Mouse (Mus musculus) limb, embryonic 15.5 days (tissue): Measurements from ENCODE around the gene Ireb2. TPM values are rescaled to one million over a fixed set of nuclear protein-coding genes. Genes with fewer than 3 reads are reported as not detected.
"Not testable (repeated sequence)": the region's sequence is repeated elsewhere in the genome, so short reads cannot be mapped to it uniquely, and the experiment has no call there.

Experiments used
- ATAC-seq: fragments of 200-750 bp; cut with Nextera tagmentation; 2 replicates; pipeline ENCODE4 v1.8.0; 2017; ENCODE audit warnings: low read depth, moderate TSS enrichment; ENCODE audit not compliant: insufficient number of reproducible peaks, low FRiP score, low TSS enrichment
- H3K27ac ChIP-seq: fragments of 300-500 bp; sonication (generic); 2 replicates; pipeline ENCODE4 v1.5.1; 2015; ENCODE audit warnings: moderate library complexity, mild to moderate bottlenecking, inconsistent platforms
- H3K27me3 ChIP-seq: fragments of 300-500 bp; sonication (generic); 2 replicates; pipeline ENCODE4 v1.6.1; 2015; ENCODE audit warnings: inconsistent platforms
- H3K36me3 ChIP-seq: fragments of 300-500 bp; sonication (generic); 2 replicates; pipeline ENCODE4 v1.6.1; 2015; ENCODE audit warnings: inconsistent platforms
- H3K4me1 ChIP-seq: fragments of 300-500 bp; sonication (generic); 2 replicates; pipeline ENCODE4 v1.6.1; 2015; ENCODE audit warnings: inconsistent platforms
- H3K4me2 ChIP-seq: fragments of 300-500 bp; sonication (generic); 2 replicates; pipeline ENCODE4 v1.6.1; 2015; ENCODE audit warnings: mild to moderate bottlenecking, inconsistent platforms
- H3K4me3 ChIP-seq: fragments of 300-500 bp; sonication (generic); 2 replicates; pipeline ENCODE4 v1.5.1; 2015; ENCODE audit warnings: mild to moderate bottlenecking, inconsistent platforms
- H3K9ac ChIP-seq: fragments of 300-500 bp; sonication (generic); 2 replicates; pipeline ENCODE4 v1.6.1; 2015; ENCODE audit warnings: inconsistent platforms
- H3K9me3 ChIP-seq: fragments of 300-500 bp; sonication (generic); 2 replicates; pipeline ENCODE4 v1.6.1; 2016; ENCODE audit warnings: inconsistent platforms
- WGBS: fragments of 180-500 bp; shearing (Covaris S2); methylation state at CpG from one replicate; pipeline ENCODE4 v1.1.7; 2015; 5-methylcytosine and 5-hydroxymethylcytosine counted together
- polyA plus RNA-seq: library from polyadenylated mRNA; unstranded; fragments of >200 nt; fragmentation: Nextera tagmentation; extraction: Ambion mirVana; gene quantifications from 2 replicates; pipeline ENCODE4 v1.2.1, GENCODE M21; 2015

The Ireb2 gene
- polyA plus RNA-seq, 1 experiment from 2014 or later = 26.6 TPM

- WGBS = 59% methylated on average over 3 of the region's 3 CpGs
Observed at GRCm38 (mm10) chr9:54844556-54845176, 18.9 kb upstream of the Ireb2 start.

GRCm38 (mm10) chr9:54848203-54848602 lies 15.4 kb upstream of the Ireb2 start:
- Histone ChIP-seq H3K4me1 (no peaks in the 10 kb centered on the region), H3K27ac (no peak overlapping the region), H3K9me3 (no peaks in the 10 kb centered on the region), H3K9ac (no peak overlapping the region), H3K4me3 (no peak overlapping the region), H3K4me2 (no peak overlapping the region), H3K27me3 (no peaks in the 10 kb centered on the region), H3K36me3 (no peaks in the 10 kb centered on the region)
- no peak for ATAC-seq

More at GRCm38 (mm10) chr9:54844556-54845176, 18.9 kb upstream of the Ireb2 start:
- no peak overlapping the region for H3K9ac ChIP-seq
- H3K4me1 ChIP-seq = no peaks in the 10 kb centered on the region
- no peaks in the 10 kb centered on the region for H3K27me3 ChIP-seq
- no peak for ATAC-seq
- H3K9me3 ChIP-seq = no peaks in the 10 kb centered on the region
- H3K27ac ChIP-seq = no peak overlapping the region
- no peak overlapping the region for H3K4me3 ChIP-seq
- H3K4me2 ChIP-seq = no peak overlapping the region
- no peaks in the 10 kb centered on the region for H3K36me3 ChIP-seq

GRCm38 (mm10) chr9:54853036-54853435 lies 10.6 kb upstream of the Ireb2 start:
- H3K4me3 ChIP-seq = not testable (repeated sequence)

GRCm38 (mm10) chr9:54853619-54854018 lies 10.0 kb upstream of the Ireb2 start:
- Histone ChIP-seq H3K9ac (no peak overlapping the region), H3K4me2 (no peak overlapping the region), H3K4me3 (no peak overlapping the region), H3K9me3 (no peaks in the 10 kb centered on the region), H3K36me3 (no peaks in the 10 kb centered on the region), H3K4me1 (no peaks in the 10 kb centered on the region), H3K27me3 (no peaks in the 10 kb centered on the region), H3K27ac (no peak overlapping the region)
- 31% methylated on average over 4 of the region's 4 CpGs for WGBS
- ATAC-seq = no peak

More at GRCm38 (mm10) chr9:54853036-54853435, 10.6 kb upstream of the Ireb2 start:
- not testable (repeated sequence) for H3K4me2 ChIP-seq, H3K27ac ChIP-seq, H3K9ac ChIP-seq, ATAC-seq, H3K27me3 ChIP-seq, H3K4me1 ChIP-seq, H3K36me3 ChIP-seq, H3K9me3 ChIP-seq
- WGBS = 46% methylated on average over 6 of the region's 6 CpGs

GRCm38 (mm10) chr9:54855638-54856037 lies 8.0 kb upstream of the Ireb2 start:
- H3K9me3 ChIP-seq = no peaks in the 10 kb centered on the region
- WGBS = 63% methylated on average over 6 of the region's 6 CpGs

GRCm38 (mm10) chr9:54856121-54856520 lies 7.5 kb upstream of the Ireb2 start:
- no peak overlapping the region for H3K4me2 ChIP-seq
- ATAC-seq = no peak
- H3K4me1 ChIP-seq = no peaks in the 10 kb centered on the region
- 81% methylated on average over 6 of the region's 6 CpGs for WGBS
- no peaks in the 10 kb centered on the region for H3K36me3 ChIP-seq
- no peak overlapping the region for H3K9ac ChIP-seq
- H3K9me3 ChIP-seq = no peaks in the 10 kb centered on the region
- no peak overlapping the region for H3K27ac ChIP-seq
- H3K27me3 ChIP-seq = no peaks in the 10 kb centered on the region
- H3K4me3 ChIP-seq = no peak overlapping the region

More at GRCm38 (mm10) chr9:54855638-54856037, 8.0 kb upstream of the Ireb2 start:
- H3K4me3 ChIP-seq = no peak overlapping the region
- no peak overlapping the region for H3K27ac ChIP-seq
- no peak for ATAC-seq
- no peak overlapping the region for H3K4me2 ChIP-seq
- no peak overlapping the region for H3K9ac ChIP-seq
- no peaks in the 10 kb centered on the region for H3K36me3 ChIP-seq
- no peaks in the 10 kb centered on the region for H3K27me3 ChIP-seq
- no peaks in the 10 kb centered on the region for H3K4me1 ChIP-seq

- no peak overlapping the region for H3K4me3 ChIP-seq
- H3K9me3 ChIP-seq = no peaks in the 10 kb centered on the region
- no peaks in the 10 kb centered on the region for H3K27me3 ChIP-seq
- WGBS = 18% methylated on average over 3 of the region's 3 CpGs
- ATAC-seq = no peak
- H3K4me1 ChIP-seq = no peaks in the 10 kb centered on the region
- H3K4me2 ChIP-seq = no peak overlapping the region
- H3K27ac ChIP-seq = no peak overlapping the region
- no peaks in the 10 kb centered on the region for H3K36me3 ChIP-seq
- no peak overlapping the region for H3K9ac ChIP-seq
Observed at GRCm38 (mm10) chr9:54857474-54857873, 6.1 kb upstream of the Ireb2 start.

GRCm38 (mm10) chr9:54860526-54860925 lies 3.1 kb upstream of the Ireb2 start:
- 80% methylated on average over 7 of the region's 7 CpGs for WGBS
- Histone ChIP-seq H3K36me3 (peaks cover 1% of the 10 kb centered on the region; the same call in 1 of the 2 replicates), H3K4me2 (no peak overlapping the region), H3K27ac (no peak overlapping the region), H3K4me3 (no peak overlapping the region), H3K4me1 (peaks cover 12% of the 10 kb centered on the region), H3K9me3 (no peaks in the 10 kb centered on the region), H3K27me3 (no peaks in the 10 kb centered on the region), H3K9ac (no peak overlapping the region)
- ATAC-seq = no peak

GRCm38 (mm10) chr9:54878759-54879158 lies 15.2 kb downstream of the Ireb2 start:
- Histone ChIP-seq H3K9ac (no peak overlapping the region), H3K27ac (no peak overlapping the region), H3K4me2 (no peak overlapping the region), H3K27me3 (no peaks in the 10 kb centered on the region), H3K9me3 (no peaks in the 10 kb centered on the region), H3K4me3 (no peak overlapping the region), H3K4me1 (no peaks in the 10 kb centered on the region), H3K36me3 (peaks cover 36% of the 10 kb centered on the region)
- no peak for ATAC-seq
- WGBS = 90% methylated on average over 1 of the region's 1 CpGs

- WGBS = 77% methylated on average over 4 of the region's 4 CpGs
Observed at GRCm38 (mm10) chr9:54892111-54892510, 28.5 kb downstream of the Ireb2 start.

GRCm38 (mm10) chr9:54897097-54897496 lies 33.5 kb downstream of the Ireb2 start:
- Histone ChIP-seq H3K9ac (no peak overlapping the region), H3K4me3 (no peak overlapping the region), H3K4me2 (no peak overlapping the region), H3K9me3 (no peaks in the 10 kb centered on the region), H3K36me3 (peaks cover 60% of the 10 kb centered on the region), H3K27me3 (no peaks in the 10 kb centered on the region), H3K27ac (no peak overlapping the region), H3K4me1 (no peaks in the 10 kb centered on the region)
- ATAC-seq = no peak
- WGBS = 86% methylated on average over 3 of the region's 3 CpGs

More at GRCm38 (mm10) chr9:54892111-54892510, 28.5 kb downstream of the Ireb2 start:
- H3K27me3 ChIP-seq = no peaks in the 10 kb centered on the region
- no peak overlapping the region for H3K4me3 ChIP-seq
- H3K36me3 ChIP-seq = peaks cover 50% of the 10 kb centered on the region
- no peak overlapping the region for H3K4me2 ChIP-seq
- H3K27ac ChIP-seq = no peak overlapping the region
- H3K4me1 ChIP-seq = no peaks in the 10 kb centered on the region
- no peak for ATAC-seq
- no peaks in the 10 kb centered on the region for H3K9me3 ChIP-seq
- H3K9ac ChIP-seq = no peak overlapping the region

GRCm38 (mm10) chr9:54909446-54909845 lies 45.9 kb downstream of the Ireb2 start:
- H3K9me3 ChIP-seq = no peaks in the 10 kb centered on the region
- WGBS = 91% methylated on average over 5 of the region's 5 CpGs
- H3K27ac ChIP-seq = no peak overlapping the region
- H3K27me3 ChIP-seq = no peaks in the 10 kb centered on the region
- no peaks in the 10 kb centered on the region for H3K4me1 ChIP-seq
- H3K9ac ChIP-seq = no peak overlapping the region
- peaks cover 40% of the 10 kb centered on the region for H3K36me3 ChIP-seq
- H3K4me3 ChIP-seq = no peak overlapping the region
- ATAC-seq = no peak
- no peak overlapping the region for H3K4me2 ChIP-seq

GRCm38 (mm10) chr9:54915576-54915975 lies 52.0 kb downstream of the Ireb2 start:
- Histone ChIP-seq H3K4me2 (no peak overlapping the region), H3K9me3 (no peaks in the 10 kb centered on the region), H3K9ac (no peak overlapping the region), H3K27ac (no peak overlapping the region), H3K36me3 (peaks cover 6% of the 10 kb centered on the region; the same call in 1 of the 2 replicates), H3K27me3 (no peaks in the 10 kb centered on the region), H3K4me1 (peaks cover 10% of the 10 kb centered on the region; the same call in 1 of the 2 replicates), H3K4me3 (no peak overlapping the region)
- WGBS = 65% methylated on average over 7 of the region's 7 CpGs
- no peak for ATAC-seq
